Mouse (Mus musculus): ENCODE results near the gene Tusc2. TPM values are rescaled to one million over a fixed set of nuclear protein-coding genes. Genes with fewer than 3 reads are reported as not detected.

Gene Tusc2
- total and polyA plus RNA-seq, 2 experiments: 22.6 to 52.8 TPM

DNA sequence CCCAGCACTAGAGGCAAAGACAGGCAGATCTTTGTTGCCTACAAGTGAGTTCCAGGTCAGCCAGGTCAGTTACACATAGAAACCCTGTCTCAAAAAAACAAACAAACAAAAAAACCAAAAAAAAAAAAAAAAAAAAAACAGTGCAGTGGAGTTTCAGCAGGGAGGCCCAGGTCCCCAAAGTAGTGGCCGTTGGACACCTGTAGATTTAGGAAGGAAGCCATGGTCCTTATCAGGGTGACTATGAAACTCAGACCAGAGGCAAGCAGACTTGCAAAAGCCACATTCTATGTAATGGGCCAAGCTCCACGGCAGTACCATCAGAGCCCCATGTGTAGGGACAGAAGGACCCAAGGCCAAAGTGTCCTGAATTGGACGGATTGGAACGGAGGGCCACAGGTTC lies 18.5 kb downstream of the Tusc2 start:
- peaks cover 21% of the 10 kb centered on the region for H3K4me1 ChIP-seq (ENCODE audit: control insufficient read depth, insufficient read depth, low read length)
- 33% methylated on average over 4 of the region's 4 CpGs for WGBS

GRCm38 (mm10) chr9:107582509-107583062 lies 19.5 kb downstream of the Tusc2 start:
- Histone ChIP-seq H3K36me3 (ENCODE audit: control insufficient read depth, insufficient read depth, low read length) (peaks cover 2% of the 10 kb centered on the region; the same call in 1 of the 2 replicates), H3K79me2 (ENCODE audit: control insufficient read depth, insufficient read depth, low read length) (peaks cover 9% of the 10 kb centered on the region; the same call in 1 of the 2 replicates), H3K4me3 (ENCODE audit: insufficient read depth, low read depth, low read length) (no peak overlapping the region), H3K27me3 (ENCODE audit: control insufficient read depth, insufficient read depth, low read length) (no peaks in the 10 kb centered on the region), H3K4me1 (ENCODE audit: control insufficient read depth, insufficient read depth, low read length) (peaks cover 21% of the 10 kb centered on the region), H3K27ac (replicated peaks; ENCODE audit: insufficient read depth, low read depth, low read length) (peak overlapping the region; percentile 28), H3K9ac (ENCODE audit: low read depth, low read length) (no peak overlapping the region)
- peak; percentile 80 for DNase-seq (ENCODE audit: extremely low read depth, low read depth, low spot score)
- TF ChIP-seq POLR2A (IDR thresholded peaks at IDR 0.05; ENCODE audit: extremely low read depth, insufficient read depth, low read length) (no peak), CTCF (IDR thresholded peaks at IDR 0.05; ENCODE audit: low read depth, low read length) (no peak)
- WGBS: 22% methylated on average over 7 of the region's 7 CpGs

More for the DNA sequence above, 18.5 kb downstream of the Tusc2 start:
- TF ChIP-seq POLR2A (IDR thresholded peaks at IDR 0.05; ENCODE audit: extremely low read depth, insufficient read depth, low read length): no peak
- TF ChIP-seq CTCF (IDR thresholded peaks at IDR 0.05; ENCODE audit: low read depth, low read length): no peak
- peak overlapping the region; percentile 74 for H3K9ac ChIP-seq (ENCODE audit: low read depth, low read length)
- no peak overlapping the region for H3K4me3 ChIP-seq (ENCODE audit: insufficient read depth, low read depth, low read length)
- peaks cover 15% of the 10 kb centered on the region; the same call in 1 of the 2 replicates for H3K79me2 ChIP-seq (ENCODE audit: control insufficient read depth, insufficient read depth, low read length)
- H3K27me3 ChIP-seq (ENCODE audit: control insufficient read depth, insufficient read depth, low read length): no peaks in the 10 kb centered on the region
- peak overlapping the region; percentile 57 for H3K27ac ChIP-seq (replicated peaks; ENCODE audit: insufficient read depth, low read depth, low read length)
- DNase-seq (ENCODE audit: extremely low read depth, low read depth, low spot score): peak; percentile 61
- H3K36me3 ChIP-seq (ENCODE audit: control insufficient read depth, insufficient read depth, low read length): peaks cover 2% of the 10 kb centered on the region; the same call in 1 of the 2 replicates

DNA sequence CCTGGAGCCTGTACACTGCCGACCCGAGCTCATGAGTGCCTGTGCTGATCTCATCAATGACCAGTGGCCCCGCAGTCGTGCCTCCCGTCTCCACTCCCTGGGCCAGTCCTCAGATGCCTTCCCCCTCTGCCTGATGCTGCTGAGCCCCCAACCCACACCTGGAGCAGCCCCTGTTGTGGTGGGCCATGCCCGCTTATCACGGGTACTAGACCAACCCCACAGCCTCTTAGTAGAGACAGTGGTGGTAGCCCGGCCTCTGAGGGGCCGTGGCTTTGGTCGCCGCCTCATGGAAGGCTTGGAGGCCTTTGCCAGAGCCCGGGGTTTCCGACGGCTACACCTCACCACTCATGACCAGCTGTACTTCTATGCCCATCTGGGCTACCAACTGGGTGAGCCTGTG lies 20.1 kb downstream of the Tusc2 start:
- Histone ChIP-seq H3K4me1 (ENCODE audit: control insufficient read depth, insufficient read depth, low read length) (peaks cover 21% of the 10 kb centered on the region), H3K9ac (ENCODE audit: low read depth, low read length) (no peak overlapping the region), H3K36me3 (ENCODE audit: control insufficient read depth, insufficient read depth, low read length) (peaks cover 2% of the 10 kb centered on the region; the same call in 1 of the 2 replicates), H3K27me3 (ENCODE audit: control insufficient read depth, insufficient read depth, low read length) (no peaks in the 10 kb centered on the region), H3K27ac (replicated peaks; ENCODE audit: insufficient read depth, low read depth, low read length) (peak overlapping the region; percentile 13), H3K4me3 (ENCODE audit: insufficient read depth, low read depth, low read length) (no peak overlapping the region), H3K79me2 (ENCODE audit: control insufficient read depth, insufficient read depth, low read length) (peaks cover 5% of the 10 kb centered on the region; the same call in 1 of the 2 replicates)
- WGBS: 89% methylated on average over 14 of the region's 14 CpGs
- DNase-seq (ENCODE audit: extremely low read depth, low read depth, low spot score): no peak
- TF ChIP-seq POLR2A (IDR thresholded peaks at IDR 0.05; ENCODE audit: extremely low read depth, insufficient read depth, low read length) (no peak), CTCF (IDR thresholded peaks at IDR 0.05; ENCODE audit: low read depth, low read length) (no peak)

DNA sequence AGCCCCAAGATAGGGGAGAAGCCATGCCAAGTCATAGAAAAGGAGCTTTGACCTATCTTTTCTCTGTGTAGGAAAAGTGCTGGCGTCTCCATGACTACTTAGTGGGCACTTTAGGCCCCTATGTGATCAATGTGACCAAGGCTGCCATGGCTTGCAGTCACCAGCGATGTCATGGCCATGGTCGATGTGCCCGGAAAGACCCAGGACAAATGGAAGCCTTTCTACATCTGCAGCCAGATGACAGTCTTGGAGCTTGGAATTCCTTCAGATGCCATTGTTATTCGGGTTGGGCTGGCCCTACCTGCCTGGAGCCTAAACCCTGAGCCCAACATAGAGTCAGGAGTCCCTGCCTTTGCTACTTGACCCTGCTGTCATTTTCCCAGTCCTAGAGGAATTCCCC lies 23.4 kb downstream of the Tusc2 start:
- WGBS: 88% methylated on average over 5 of the region's 5 CpGs
- no peak overlapping the region for H3K9ac ChIP-seq (ENCODE audit: low read depth, low read length)
- no peaks in the 10 kb centered on the region for H3K79me2 ChIP-seq (ENCODE audit: control insufficient read depth, insufficient read depth, low read length)
- DNase-seq (ENCODE audit: extremely low read depth, low read depth, low spot score): no peak
- H3K4me1 ChIP-seq (ENCODE audit: control insufficient read depth, insufficient read depth, low read length): peaks cover 30% of the 10 kb centered on the region
- H3K4me3 ChIP-seq (ENCODE audit: insufficient read depth, low read depth, low read length): no peak overlapping the region
- no peaks in the 10 kb centered on the region for H3K36me3 ChIP-seq (ENCODE audit: control insufficient read depth, insufficient read depth, low read length)
- TF ChIP-seq CTCF (IDR thresholded peaks at IDR 0.05; ENCODE audit: low read depth, low read length): no peak
- no peak for TF ChIP-seq POLR2A (IDR thresholded peaks at IDR 0.05; ENCODE audit: extremely low read depth, insufficient read depth, low read length)
- no peaks in the 10 kb centered on the region for H3K27me3 ChIP-seq (ENCODE audit: control insufficient read depth, insufficient read depth, low read length)
- no peak overlapping the region for H3K27ac ChIP-seq (replicated peaks; ENCODE audit: insufficient read depth, low read depth, low read length)

DNA sequence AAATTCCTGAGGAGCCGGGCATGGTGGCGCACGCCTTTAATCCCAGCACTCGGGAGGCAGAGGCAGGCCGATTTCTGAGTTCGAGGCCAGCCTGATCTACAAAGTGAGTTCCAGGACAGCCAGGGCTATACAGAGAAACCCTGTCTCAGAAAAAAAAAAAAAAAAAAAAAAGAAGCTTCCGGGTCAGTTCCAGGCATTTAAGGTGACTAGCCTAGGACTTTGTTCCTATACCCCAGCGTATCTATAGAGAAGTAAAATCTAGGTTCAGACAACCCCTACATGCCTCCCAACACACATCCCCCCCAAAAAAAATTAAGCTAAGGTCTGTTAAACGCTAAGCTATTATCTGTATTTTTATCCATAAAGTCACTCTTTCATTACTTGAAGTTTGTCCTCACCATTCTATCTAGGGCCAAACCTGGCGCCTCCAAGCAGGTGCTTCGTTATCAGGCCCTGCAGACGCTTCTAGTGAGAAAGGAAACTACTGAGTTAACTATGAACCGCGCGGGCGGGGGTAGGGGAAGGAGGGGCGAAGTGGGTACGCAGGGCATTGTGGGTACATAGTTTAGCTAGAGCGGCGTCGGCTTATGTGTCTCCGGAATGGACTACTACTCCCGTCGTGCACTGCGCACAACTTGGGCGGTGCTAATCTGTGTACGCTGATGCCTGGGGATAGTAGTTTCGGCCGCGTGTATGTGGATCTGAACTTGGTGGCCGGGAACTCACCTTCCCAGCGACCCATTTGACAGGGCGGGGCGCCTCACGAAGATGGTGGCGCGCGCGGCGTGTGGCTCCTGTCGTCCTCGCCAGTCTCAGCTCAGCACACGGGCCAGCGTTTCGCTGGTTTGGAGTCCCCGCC lies 24.1 kb downstream of the Tusc2 start, which contains the start of gene Ifrd2:
Gene Ifrd2 (plus strand): TSS at position 669 of the 859 bp plus-strand sequence.
- TF ChIP-seq CTCF (IDR thresholded peaks at IDR 0.05; ENCODE audit: low read depth, low read length): no peak
- TF ChIP-seq POLR2A (IDR thresholded peaks at IDR 0.05; ENCODE audit: extremely low read depth, insufficient read depth, low read length): no peak
- peak within 1 kb of the TSS; percentile 28 for H3K9ac ChIP-seq (ENCODE audit: low read depth, low read length)
- peak within 1 kb of the TSS; percentile 88 for H3K27ac ChIP-seq (replicated peaks; ENCODE audit: insufficient read depth, low read depth, low read length)
- peak within 1 kb of the TSS; percentile 61 for H3K4me3 ChIP-seq (ENCODE audit: insufficient read depth, low read depth, low read length)
- 9% methylated on average over 46 of the region's 46 CpGs for WGBS
- H3K36me3 ChIP-seq (ENCODE audit: control insufficient read depth, insufficient read depth, low read length): peaks cover 4% of the 10 kb centered on the region; the same call in 1 of the 2 replicates
- H3K79me2 ChIP-seq (ENCODE audit: control insufficient read depth, insufficient read depth, low read length): no peaks in the 10 kb centered on the region
- no peaks in the 10 kb centered on the region for H3K27me3 ChIP-seq (ENCODE audit: control insufficient read depth, insufficient read depth, low read length)
- peak; percentile 99 for DNase-seq (ENCODE audit: extremely low read depth, low read depth, low spot score)
- H3K4me1 ChIP-seq (ENCODE audit: control insufficient read depth, insufficient read depth, low read length): peaks cover 25% of the 10 kb centered on the region
